Mouse (Mus musculus): ENCODE measurements around the gene Amhr2. TPM values are rescaled to one million over a fixed set of nuclear protein-coding genes. Genes with fewer than 3 reads are reported as not detected.

Amhr2 gene
- polyA plus RNA-seq, 1 experiment = 4.0 TPM

DNA sequence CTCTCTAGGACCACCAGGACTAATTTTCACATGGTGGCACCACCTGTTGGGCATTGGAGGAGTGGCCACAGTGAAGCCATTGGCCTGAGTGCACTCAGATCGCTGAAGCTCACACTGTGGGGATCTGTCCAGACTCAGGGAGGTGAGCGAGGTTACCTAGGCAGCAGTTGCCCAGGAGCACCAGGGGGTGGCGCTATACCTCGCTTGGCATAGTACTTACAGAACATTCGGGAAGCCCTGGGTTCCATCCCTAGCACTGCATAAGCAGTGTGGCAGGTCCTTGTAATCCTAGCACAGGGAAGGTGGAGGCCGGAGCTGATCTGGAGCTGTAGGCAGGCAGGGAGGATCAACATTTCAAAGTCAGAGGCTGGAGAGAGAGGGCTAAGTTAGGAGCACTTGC lies 10.8 kb downstream of the Amhr2 start:
- Histone ChIP-seq H3K27ac (replicated peaks; ENCODE audit: low read depth, low read length) (no peak overlapping the region), H3K4me1 (ENCODE audit: control insufficient read depth, insufficient read depth, insufficient read length, low read length) (peaks cover 10% of the 10 kb centered on the region), H3K4me3 (ENCODE audit: insufficient read depth, low read depth, low read length) (no peak overlapping the region)

DNA sequence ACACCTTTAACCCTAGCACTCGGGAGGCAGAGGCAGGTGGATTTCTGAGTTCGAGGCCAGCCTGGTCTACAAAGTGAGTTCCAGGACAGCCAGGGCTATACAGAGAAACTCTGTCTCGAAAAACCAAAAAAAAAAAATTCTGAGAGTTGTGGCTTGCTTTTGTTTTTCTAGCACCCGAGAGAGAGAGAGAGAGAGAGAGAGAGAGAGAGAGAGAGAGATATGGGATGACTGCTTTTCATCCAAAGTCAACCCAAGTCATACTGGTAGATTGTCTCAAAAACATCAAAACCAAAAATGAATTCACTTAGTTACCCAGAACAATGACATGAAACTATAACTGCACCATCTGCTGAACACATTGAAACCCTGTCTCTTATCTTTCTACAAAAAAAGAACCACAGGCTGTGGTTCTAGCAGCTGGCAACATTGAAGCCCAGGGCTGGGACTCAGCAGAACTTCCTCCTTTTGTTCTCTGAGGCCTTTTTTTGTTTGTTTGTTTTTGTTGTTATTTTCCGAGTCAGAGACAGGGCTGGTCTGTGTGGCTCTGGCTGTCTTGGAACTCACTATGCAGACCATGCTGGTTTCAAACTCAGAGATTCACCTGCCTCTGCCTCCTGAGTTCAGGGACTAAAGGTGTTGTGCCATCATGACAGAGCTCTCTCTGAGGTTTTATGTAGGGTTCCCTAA lies 13.0 kb downstream of the Amhr2 start:
- peaks cover 9% of the 10 kb centered on the region for H3K4me1 ChIP-seq (ENCODE audit: control insufficient read depth, insufficient read depth, insufficient read length, low read length)
- peak overlapping the region; percentile 57; the same call in 1 of the 2 replicates for H3K4me3 ChIP-seq (ENCODE audit: insufficient read depth, low read depth, low read length)
- H3K27ac ChIP-seq (replicated peaks; ENCODE audit: low read depth, low read length) = peak overlapping the region; percentile 76

DNA sequence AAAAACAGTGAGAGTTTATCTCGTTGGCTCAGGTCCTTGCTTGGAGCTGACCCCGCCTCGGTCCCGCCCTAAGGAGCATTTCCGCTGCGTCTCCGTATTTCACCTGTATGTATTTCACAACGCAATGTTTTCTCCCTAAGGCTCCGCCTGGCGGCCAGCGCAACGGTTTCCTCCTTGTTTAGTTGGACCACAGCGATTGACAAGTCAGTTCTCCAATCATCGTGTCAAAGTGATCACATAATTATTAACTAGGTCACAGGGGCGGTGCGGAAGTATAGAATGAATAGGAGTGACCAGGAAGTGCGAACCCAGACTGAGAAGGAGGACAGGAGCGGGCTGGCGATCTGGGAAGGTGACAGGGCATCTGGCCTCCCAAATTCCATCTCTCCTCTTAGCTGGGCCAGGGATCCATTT lies 13.7 kb downstream of the Amhr2 start, which contains the start of gene Prr13:
Prr13 (plus strand) TSS at position 125 of the 414 bp plus-strand sequence.
- Histone ChIP-seq H3K27ac (replicated peaks; ENCODE audit: low read depth, low read length) (peak within 1 kb of the TSS; percentile 76), H3K4me1 (ENCODE audit: control insufficient read depth, insufficient read depth, insufficient read length, low read length) (peaks cover 9% of the 10 kb centered on the region), H3K4me3 (ENCODE audit: insufficient read depth, low read depth, low read length) (peak within 1 kb of the TSS; percentile 57)

DNA sequence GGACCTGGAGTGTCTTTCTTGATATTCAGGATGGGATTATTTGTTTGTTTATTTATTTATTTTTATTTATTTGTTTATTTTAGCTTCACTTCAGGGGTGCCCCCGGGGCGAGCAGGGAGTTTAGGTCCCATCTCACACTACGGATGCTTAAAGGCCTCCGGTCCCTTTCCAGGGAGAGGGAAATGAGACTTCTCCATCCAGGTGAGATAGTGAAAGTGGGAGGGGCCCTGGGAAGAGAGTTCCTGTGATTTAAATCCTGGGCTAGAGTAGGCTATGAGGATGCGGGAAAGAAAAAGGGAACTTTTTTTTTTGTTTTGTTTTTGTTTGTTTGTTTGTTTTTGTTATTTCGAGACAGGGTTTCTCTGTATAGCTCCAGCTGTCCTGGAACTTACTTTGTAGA lies 14.2 kb downstream of the Amhr2 start:
- peak overlapping the region; percentile 57 for H3K4me3 ChIP-seq (ENCODE audit: insufficient read depth, low read depth, low read length)
- peak overlapping the region; percentile 70 for H3K27ac ChIP-seq (replicated peaks; ENCODE audit: low read depth, low read length)
- H3K4me1 ChIP-seq (ENCODE audit: control insufficient read depth, insufficient read depth, insufficient read length, low read length) = peaks cover 9% of the 10 kb centered on the region

DNA sequence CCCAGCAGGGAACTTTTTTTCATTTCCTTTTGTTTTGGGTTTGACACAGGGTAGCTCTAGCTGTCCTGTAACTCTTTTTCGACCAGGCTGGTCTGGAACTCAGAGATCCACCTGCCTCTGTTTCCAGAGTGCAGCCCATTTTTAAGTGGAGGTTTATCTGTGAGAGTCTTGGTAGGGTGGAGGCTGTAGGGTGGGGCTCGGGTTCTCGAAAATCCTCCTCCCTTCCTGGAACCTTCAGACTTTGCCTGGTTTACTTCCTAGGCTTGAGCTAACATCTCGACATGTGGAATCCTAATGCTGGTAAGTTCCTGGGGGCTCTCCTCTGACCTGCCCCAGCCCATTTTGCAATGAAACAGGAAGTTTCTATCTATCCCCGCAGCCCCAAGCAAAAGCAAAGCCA lies 14.7 kb downstream of the Amhr2 start:
- Histone ChIP-seq H3K4me1 (ENCODE audit: control insufficient read depth, insufficient read depth, insufficient read length, low read length) (peaks cover 9% of the 10 kb centered on the region), H3K4me3 (ENCODE audit: insufficient read depth, low read depth, low read length) (peak overlapping the region; percentile 57), H3K27ac (replicated peaks; ENCODE audit: low read depth, low read length) (peak overlapping the region; percentile 70)

DNA sequence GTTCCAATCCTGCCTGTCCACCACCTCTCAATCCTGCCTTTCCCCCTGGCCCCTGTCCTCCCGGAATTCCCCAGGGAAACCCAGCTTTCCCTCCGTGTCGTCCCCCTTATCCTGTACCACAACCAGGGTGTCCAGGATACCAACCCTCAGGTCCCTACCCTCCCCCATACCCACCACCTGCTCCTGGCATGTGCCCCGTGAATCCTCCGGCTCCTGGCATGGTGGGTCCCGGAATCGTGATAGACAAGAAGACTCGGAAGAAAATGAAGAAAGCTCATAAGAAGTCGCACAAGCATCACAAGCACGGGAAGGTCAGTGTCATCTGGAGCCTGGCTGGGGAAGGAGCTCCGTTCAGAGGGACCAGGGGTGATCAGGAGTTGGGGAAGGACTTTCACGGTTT lies 15.2 kb downstream of the Amhr2 start:
- H3K4me1 ChIP-seq (ENCODE audit: control insufficient read depth, insufficient read depth, insufficient read length, low read length) = peaks cover 9% of the 10 kb centered on the region
- peak overlapping the region; percentile 70 for H3K27ac ChIP-seq (replicated peaks; ENCODE audit: low read depth, low read length)
- peak overlapping the region; percentile 57 for H3K4me3 ChIP-seq (ENCODE audit: insufficient read depth, low read depth, low read length)

DNA sequence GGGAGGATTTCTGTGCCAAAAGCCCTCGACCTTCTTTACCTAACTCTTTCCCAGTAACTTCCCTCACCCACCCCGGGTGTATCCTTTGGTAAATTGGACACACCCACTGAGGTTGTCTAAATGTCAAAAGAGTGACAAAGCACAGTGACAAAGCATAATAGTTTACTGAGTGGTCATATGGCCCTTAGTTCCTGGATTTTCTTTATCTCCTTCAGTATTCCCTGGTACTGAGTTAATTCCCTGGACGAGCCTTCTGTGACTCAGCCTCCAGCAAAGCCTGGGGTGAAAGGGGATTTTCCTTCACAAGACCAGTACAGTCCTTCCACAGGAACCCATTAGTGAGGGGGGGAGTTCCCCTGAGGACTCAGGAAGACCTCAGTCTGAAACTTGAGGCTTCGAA lies 15.8 kb downstream of the Amhr2 start:
- Histone ChIP-seq H3K4me3 (ENCODE audit: insufficient read depth, low read depth, low read length) (peak overlapping the region; percentile 57), H3K27ac (replicated peaks; ENCODE audit: low read depth, low read length) (peak overlapping the region; percentile 70), H3K4me1 (ENCODE audit: control insufficient read depth, insufficient read depth, insufficient read length, low read length) (peaks cover 9% of the 10 kb centered on the region)

DNA sequence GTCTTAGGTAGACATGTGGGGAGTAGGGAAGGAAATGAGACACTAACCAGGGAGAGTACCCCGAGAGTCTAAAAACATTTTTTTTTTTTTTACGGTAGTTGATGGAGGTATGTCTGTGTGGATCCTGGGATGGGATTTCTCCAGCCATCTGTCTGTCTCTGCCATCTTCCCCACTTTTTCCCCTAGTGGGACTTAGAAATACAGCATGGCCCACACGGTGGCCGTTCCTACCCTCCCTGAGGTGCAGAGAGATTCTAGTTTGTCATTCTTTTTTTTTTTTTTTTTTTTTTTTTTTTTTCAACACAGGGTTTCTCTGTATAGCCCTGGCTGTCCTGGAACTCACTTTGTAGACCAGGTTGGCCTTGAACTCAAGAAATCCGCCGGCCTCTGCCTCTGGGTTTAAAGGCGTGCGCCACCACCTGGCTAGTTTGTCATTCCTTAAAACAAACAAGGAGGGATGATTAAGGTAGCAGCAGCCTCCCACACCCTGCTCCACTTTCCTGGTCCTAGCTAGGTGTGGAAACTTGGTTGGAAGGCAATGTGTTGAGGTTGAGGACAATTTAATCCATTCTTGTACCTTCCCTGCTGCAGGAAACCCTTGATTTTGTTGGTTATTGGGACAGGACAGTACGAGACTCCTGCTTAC lies 16.4 kb downstream of the Amhr2 start:
- Histone ChIP-seq H3K4me3 (ENCODE audit: insufficient read depth, low read depth, low read length) (peak overlapping the region; percentile 57; the same call in 1 of the 2 replicates), H3K27ac (replicated peaks; ENCODE audit: low read depth, low read length) (peak overlapping the region; percentile 70), H3K4me1 (ENCODE audit: control insufficient read depth, insufficient read depth, insufficient read length, low read length) (peaks cover 9% of the 10 kb centered on the region)

DNA sequence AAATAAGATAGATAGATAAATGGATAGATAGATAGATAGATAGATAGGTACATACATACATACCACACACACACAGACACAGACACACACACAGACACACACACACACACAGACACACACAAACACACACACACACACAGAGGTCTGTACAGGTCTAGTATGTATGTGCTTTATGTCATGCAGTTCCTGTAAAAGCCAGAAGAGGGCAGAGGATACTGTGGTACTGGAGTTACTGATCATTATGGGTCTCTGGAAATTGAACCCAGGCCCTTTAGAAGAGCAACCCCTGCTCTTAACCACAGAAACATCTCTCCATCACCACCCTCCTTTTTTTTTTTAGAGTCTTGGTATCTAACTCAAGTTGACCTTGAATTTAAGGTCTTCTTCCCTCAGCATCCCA lies 18.5 kb downstream of the Amhr2 start:
- Histone ChIP-seq H3K4me1 (ENCODE audit: control insufficient read depth, insufficient read depth, insufficient read length, low read length) (peaks cover 9% of the 10 kb centered on the region), H3K27ac (replicated peaks; ENCODE audit: low read depth, low read length) (no peak overlapping the region)

DNA sequence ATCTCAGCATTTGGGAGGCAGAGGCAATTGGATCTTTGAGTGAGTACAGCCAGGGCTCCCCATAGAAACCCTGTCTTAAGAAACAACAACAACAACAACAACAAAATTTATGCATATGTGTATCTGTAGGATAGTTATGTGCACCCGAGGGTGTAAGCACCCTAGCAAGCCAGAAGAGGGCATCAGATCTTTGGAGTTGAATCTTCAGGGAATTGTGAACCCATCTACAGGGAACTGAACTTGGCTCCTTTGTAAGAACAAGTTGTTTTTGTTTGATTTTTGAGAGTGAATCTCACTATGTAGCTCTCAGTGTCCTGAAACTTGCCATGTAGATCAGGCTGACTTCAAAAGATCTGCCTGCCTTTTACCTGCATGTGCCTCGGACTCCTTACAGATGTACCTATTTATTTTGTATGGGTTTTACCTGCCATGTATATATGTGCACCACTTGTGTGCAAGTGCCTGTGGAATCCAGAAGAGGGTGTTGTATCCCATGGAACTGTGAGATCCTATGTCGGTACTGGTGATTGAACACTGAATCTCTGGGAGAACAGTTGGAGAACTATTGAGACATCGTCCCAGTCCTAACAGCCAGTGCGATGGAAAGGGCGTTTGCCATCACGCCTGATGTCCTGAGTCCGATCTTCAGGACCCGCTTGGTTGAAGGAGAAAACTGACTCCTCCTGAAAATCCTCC lies 23.7 kb downstream of the Amhr2 start:
- Histone ChIP-seq H3K4me3 (ENCODE audit: insufficient read depth, low read depth, low read length) (no peak overlapping the region), H3K27ac (replicated peaks; ENCODE audit: low read depth, low read length) (no peak overlapping the region), H3K4me1 (ENCODE audit: control insufficient read depth, insufficient read depth, insufficient read length, low read length) (no peaks in the 10 kb centered on the region)

More for the DNA sequence above, 18.5 kb downstream of the Amhr2 start:
- no peak overlapping the region for H3K4me3 ChIP-seq (ENCODE audit: insufficient read depth, low read depth, low read length)

DNA sequence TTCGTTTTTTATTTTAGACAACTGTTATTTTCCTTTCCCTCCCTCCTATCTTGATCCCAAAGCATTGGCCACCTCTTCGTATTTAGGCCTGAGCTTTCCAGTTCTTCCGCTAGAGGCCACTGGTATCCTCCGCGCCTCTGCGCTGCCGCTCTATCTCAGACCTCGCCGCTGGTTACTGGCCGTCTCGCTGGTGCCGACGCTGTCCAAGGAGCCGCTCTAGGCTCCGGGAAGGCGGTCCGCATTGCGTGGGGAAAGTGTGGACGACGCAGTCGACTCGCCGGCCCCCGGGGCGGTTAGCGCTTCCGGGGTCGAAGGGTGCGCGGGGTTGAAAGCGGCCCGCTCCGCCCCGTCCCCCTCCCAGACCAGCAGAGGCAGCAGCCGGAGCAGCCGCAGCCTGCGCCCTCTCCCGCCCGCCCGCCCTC lies 25.0 kb downstream of the Amhr2 start, which contains the start of gene Pcbp2:
Pcbp2 (plus strand) TSS at position 357 of the 422 bp plus-strand sequence.
- Histone ChIP-seq H3K27ac (replicated peaks; ENCODE audit: low read depth, low read length) (peak within 1 kb of the TSS; percentile 95), H3K4me1 (ENCODE audit: control insufficient read depth, insufficient read depth, insufficient read length, low read length) (no peaks in the 10 kb centered on the region), H3K4me3 (ENCODE audit: insufficient read depth, low read depth, low read length) (peak within 1 kb of the TSS; percentile 99)

DNA sequence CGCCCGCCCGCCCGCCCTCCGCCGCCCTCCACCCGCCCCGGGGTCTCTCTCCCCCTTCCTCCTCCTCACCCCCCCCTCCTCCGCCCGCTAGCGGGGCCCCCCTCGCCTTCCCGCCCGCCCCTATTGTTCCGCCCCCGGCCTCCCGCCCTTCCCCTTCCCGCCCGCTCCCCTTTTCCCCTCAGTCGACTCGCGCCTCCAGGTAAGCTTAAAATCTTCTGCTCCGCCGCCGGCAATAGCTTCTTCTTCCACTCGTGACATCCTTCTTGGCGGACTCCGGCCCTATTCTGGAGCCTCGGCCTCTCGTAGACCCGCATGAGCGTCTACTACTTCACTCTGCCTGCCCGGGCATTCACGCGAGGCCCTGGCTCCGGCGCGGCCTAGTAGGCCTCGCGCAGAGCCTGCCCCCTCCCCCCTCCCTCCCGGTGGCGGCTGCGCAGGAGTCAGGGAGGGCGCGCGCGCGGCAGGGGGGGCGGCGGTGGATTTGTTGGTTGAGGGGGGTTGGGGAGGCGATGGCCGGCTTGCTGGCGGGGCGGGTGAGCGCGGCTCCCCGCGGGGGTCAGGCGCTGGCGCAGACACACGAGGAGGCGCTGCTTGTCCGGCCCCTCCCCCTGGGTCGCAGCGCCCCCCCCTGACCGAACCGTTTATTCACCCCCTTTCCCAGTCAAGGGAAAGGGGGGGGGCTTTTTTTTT lies 25.6 kb downstream of the Amhr2 start:
- H3K4me3 ChIP-seq (ENCODE audit: insufficient read depth, low read depth, low read length) = peak overlapping the region; percentile 99
- peak overlapping the region; percentile 95 for H3K27ac ChIP-seq (replicated peaks; ENCODE audit: low read depth, low read length)
- H3K4me1 ChIP-seq (ENCODE audit: control insufficient read depth, insufficient read depth, insufficient read length, low read length) = no peaks in the 10 kb centered on the region

DNA sequence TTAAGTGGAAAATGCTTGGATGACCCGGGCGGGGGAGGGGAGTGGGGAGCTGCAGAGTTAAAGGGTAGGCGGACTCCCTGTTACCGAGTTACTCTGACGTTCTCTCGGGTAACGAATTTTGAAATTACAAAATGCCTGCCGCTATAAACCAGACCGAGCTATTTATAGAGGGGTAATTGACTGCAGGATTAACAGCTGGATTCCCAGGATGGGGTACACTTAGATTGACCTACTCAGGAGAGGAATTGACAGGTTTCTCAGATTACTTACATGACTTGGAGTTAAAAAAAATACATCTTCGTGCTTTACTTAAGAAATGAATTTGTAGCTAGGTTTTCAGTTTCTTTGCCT lies 26.1 kb downstream of the Amhr2 start:
- H3K4me1 ChIP-seq (ENCODE audit: control insufficient read depth, insufficient read depth, insufficient read length, low read length) = no peaks in the 10 kb centered on the region
- H3K4me3 ChIP-seq (ENCODE audit: insufficient read depth, low read depth, low read length) = peak overlapping the region; percentile 99
- H3K27ac ChIP-seq (replicated peaks; ENCODE audit: low read depth, low read length) = no peak overlapping the region

DNA sequence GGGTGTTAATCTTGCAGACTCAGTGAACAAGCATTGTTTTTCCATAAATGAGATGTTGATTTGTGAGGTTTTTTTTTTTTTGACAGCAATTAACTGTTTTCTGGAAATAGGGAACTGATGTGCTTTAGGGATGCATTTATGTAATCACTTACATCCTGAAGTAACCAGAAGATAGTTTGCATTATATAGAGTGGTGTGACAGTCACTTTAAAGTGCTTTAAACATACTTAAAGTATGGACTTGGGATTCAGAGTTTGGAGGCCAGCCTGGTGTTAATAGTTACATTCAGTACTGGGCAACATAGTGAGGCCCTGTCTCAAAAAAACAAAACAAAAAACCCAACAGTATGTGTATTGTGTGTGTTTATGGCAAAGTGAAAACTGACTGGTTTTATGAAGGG lies 26.6 kb downstream of the Amhr2 start:
- H3K27ac ChIP-seq (replicated peaks; ENCODE audit: low read depth, low read length) = no peak overlapping the region

DNA sequence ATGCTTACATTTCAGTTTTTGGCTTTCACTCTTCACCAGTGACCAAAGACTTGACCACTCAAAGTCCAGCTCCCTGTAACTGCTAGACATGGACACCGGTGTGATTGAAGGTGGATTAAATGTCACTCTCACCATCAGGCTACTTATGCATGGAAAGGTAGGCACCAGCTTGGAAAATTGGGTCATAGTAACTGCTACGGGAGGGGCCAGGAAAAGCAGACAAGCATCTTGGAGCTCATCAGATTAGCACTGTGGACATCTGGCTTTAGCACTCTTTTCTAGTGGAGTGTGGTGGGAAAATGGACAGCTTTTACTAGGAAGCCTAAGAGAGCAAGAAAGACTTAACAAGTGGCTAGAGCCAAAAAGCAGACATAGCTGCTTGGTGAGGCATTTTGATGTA lies 28.1 kb downstream of the Amhr2 start:
- Histone ChIP-seq H3K4me1 (ENCODE audit: control insufficient read depth, insufficient read depth, insufficient read length, low read length) (no peaks in the 10 kb centered on the region), H3K27ac (replicated peaks; ENCODE audit: low read depth, low read length) (no peak overlapping the region), H3K4me3 (ENCODE audit: insufficient read depth, low read depth, low read length) (no peak overlapping the region)

More for the DNA sequence above, 26.6 kb downstream of the Amhr2 start:
- H3K4me1 ChIP-seq (ENCODE audit: control insufficient read depth, insufficient read depth, insufficient read length, low read length) = no peaks in the 10 kb centered on the region
- H3K4me3 ChIP-seq (ENCODE audit: insufficient read depth, low read depth, low read length) = no peak overlapping the region
